Mouse (Mus musculus) CH12F3 (cell line): ENCODE measurements around the gene Wnk1.

Source experiments
- in situ Hi-C: fragments of 300-500 bp; cut with MboI; formaldehyde crosslinking; loops from 2 replicates; pipeline ENCODE4 v1.14.3; 2020; ENCODE audit warnings: low sequenced_read_pairs

Wnk1 gene

DNA sequence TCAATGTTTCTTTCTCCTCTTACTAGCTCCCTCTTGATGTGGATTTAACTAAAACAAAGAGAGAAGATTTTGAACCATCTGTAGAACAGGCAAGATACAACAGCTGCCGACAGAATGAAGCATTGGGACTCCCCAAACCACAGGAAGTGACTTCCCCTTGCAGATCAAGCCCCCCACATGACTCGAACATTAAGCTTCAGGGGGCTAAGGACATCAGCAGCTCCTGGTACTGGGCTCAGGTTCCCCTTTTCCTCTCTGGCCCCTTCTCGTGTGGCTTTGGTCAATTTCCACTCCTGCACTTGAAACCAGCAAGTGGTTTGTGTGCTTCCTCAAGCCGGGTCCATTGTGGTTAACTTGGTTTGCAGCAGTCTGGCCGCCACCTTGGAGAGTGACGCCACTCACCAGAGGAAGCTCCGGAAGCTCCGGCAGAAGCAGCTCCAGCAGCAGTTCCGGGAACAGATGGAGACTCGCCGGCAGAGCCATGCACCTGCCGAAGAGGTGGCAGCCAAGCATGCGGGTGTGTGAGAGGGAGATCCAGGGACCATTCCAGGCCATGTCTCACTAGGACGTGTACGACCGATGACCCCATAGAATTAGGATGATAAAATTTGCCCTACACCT is 119.8 kb downstream of the Wnk1 start:
- in situ Hi-C loops: loop anchor here (25.0 kb wide), 1 partner anchor 431 kb away; the partner anchor contains the start of gene Fbxl14

DNA sequence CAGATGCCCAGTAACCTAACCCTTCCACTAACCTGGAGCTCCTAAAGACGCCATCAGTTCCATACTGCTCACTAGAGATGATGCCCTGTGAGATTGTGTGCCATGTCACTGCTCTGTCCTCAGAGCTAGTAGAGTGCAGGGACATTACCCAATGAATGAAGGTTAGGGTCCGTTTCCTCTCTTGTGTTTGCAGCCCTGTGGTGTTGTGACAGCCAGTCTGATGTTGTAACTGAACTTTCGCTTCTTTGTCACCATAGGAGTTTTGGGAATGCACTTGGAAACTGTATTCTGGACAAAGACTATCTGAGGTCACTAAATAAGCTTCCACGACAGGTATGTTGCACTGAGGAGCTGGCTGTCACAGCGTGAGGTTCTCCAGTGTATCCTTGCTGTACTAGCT is 122.8 kb downstream of the Wnk1 start:
- in situ Hi-C loops: loop anchor here (25.0 kb wide), 1 partner anchor 428 kb away; the partner anchor contains the start of gene Fbxl14

- in situ Hi-C loops: loop anchor here (25.0 kb wide), 1 partner anchor 425 kb away; the partner anchor contains the start of gene Fbxl14
Observed at GRCm38 (mm10) chr6:119912046-119912445, 126.4 kb downstream of the Wnk1 start.

DNA sequence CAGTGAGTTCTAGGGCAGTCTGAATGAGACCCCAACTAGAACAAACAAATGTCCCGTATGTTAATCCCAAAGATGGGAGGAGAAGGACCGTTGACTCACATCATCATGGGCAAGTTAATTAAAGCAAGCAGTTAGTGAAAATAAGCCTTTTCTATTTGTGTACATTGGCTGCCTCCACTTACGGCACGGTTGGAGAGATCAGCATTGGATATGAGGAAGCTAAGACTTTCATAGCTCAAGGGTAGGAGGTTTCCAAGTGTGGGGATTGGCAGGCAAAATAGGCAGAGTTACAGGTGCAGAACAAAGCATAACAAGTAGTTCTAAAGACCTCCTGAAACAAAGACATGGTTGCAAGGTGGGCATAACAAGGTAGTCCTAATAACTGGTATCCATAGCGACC is 133.0 kb downstream of the Wnk1 start:
- in situ Hi-C loops: loop anchor here (25.0 kb wide), 1 partner anchor 418 kb away; the partner anchor contains the start of gene Fbxl14

GRCm38 (mm10) chr6:119903081-119903789 is 135.2 kb downstream of the Wnk1 start:
- in situ Hi-C loops: loop anchor here (25.0 kb wide), 1 partner anchor 416 kb away; the partner anchor contains the start of gene Fbxl14

- in situ Hi-C loops: loop anchor here (25.0 kb wide), 1 partner anchor 415 kb away; the partner anchor contains the start of gene Fbxl14
Observed at GRCm38 (mm10) chr6:119902204-119903080, 136.0 kb downstream of the Wnk1 start, which contains the start of gene Rad52. Gene Rad52 (plus strand): TSS chr6:119902698.

- in situ Hi-C loops: no loop called here
Observed at GRCm38 (mm10) chr6:119892711-119893110, 145.8 kb downstream of the Wnk1 start.

DNA sequence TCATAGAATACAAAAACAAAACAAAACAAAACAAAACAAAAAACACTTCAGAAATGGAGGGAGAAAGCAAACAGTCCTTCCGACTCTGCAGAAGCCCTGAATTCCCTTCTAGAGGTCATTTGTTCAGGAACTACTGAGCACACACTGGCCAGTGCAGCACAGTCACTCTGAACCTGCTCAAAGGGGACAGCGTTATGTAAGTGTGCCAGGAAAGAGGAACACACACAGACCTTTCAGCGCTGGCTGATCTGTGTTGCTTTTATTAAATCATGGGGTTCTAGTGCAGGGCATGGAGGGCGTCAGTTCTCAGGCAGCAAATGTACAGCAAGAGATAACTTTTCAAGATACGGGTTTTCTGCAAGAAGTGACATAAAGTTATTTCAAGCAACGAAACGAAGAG is 155.3 kb downstream of the Wnk1 start:
- in situ Hi-C loops: no loop called here
